Mouse (Mus musculus) cerebellum, postnatal 14 days (tissue): ENCODE data around the gene BC049715.
A peak's percentile ranks its signal among the peaks of the same experiment; 100 is the strongest.
"Not testable (repeated sequence)": the region's sequence is repeated elsewhere in the genome, so short reads cannot be mapped to it uniquely, and the experiment has no call there.

ENCODE experiments used
- DNase-seq, 2 experiments: peaks; one replicate each; pipeline ENCODE4 v3.0.0; 2021; ENCODE audit warnings: mixed read lengths in 2 of 2

The BC049715 gene

DNA sequence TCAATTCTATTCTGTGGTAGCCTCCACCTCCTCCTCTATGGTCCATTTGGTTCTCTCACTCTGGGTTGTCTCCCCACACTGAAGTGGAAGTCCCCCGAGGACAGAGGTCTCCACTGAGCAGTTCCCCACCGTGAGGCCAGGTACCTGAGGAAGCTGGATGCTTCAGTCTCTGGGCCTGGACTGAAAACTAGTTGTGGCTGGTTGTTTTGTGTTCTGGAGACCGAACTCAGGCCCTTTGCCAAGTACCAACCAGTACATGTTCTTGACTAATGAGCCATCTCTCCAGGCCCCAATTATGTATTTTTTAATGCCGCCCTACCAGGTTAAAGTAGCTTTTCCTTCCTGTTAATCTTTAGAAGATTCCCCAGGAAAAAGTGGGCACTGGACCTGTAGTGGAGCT is 24.9 kb downstream of the BC049715 start:
- no peak for DNase-seq

DNA sequence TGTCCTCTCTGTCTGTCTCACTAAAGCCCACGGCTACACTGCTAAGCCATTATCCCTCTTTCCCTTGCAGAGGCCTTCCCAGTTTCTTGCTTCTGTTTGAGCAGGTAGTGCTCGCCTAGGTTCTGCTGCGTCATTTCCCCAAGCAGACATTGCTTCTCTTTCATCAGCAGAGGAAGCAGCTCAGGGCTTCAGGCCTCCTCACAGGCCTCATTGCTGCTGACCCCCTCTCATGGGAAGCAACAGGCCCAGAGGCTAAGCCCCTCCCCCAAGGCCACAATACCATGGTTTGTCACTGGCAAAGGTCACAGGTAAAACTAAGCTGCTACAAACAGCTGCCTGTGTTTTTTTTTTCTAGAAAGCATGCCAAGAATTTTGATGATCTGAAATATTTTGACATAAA is 25.3 kb downstream of the BC049715 start:
- DNase-seq, result no peak

DNA sequence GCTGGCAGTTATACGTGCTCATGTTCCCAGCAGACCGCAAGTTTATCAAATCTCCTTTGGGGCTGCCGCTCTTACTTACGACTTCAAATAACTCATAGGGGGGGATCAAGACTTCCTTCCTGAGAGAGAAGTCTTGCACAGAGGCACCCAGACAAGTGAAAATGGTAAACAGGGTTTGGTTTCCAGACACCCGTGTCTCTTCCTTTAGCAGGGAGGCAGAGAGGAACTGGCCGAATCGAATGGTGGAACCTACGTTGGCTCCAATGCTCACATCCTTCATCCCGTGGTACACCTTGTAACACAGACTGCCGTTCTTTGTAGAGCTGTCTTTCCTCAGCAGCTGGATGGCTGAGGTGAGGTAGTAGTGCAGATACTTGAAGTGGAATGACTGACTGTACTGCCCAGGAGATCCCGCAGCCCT is 26.9 kb downstream of the BC049715 start:
- DNase-seq, result no peak

DNA sequence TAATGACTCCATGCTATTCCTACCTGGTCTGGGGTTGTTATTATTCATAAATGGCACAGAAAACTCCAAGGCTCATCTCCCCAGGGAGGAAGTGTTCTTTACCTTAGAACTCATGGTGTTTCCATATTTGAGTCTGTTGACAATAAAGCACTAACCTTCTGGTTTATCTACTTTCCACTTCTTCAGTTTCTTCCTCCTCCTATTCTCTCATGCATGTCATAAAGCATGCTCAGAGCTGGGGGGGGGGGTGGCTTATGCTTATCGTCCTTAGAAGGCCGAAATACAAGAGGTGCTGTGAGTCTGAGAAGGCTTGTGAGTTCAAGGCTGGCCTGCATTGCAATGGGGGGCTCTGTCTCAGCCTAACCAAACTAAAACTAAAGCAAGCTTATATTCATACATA is 27.8 kb downstream of the BC049715 start:
- DNase-seq, result no peak

DNA sequence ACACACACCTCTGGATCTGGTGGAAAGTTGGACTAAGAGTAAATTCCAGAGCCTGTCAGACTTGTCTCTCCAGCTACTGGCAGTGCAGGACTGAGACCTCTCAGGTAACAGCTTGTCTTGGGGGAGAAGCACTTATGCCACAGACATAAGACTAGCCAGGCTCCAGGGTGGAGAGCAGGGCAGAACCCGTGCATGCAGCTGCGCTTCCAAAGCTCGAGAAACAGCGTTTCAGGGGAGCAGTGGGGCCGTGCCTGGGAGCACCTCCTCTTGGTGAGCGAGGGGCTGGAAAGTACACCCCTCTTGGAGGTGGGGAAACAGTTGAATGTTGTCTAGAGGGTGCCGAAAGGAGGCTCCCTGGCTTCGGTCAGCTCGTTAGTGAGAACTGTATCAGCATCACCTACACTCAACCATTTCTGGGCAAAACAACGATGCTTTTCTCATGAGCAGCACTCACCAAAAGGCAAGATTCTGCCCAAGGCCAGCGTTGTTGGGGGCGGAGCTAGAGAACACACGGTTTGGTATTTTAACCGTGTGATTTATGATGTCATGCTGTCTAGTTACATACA is 28.7 kb downstream of the BC049715 start:
- DNase-seq, result no peak

DNA sequence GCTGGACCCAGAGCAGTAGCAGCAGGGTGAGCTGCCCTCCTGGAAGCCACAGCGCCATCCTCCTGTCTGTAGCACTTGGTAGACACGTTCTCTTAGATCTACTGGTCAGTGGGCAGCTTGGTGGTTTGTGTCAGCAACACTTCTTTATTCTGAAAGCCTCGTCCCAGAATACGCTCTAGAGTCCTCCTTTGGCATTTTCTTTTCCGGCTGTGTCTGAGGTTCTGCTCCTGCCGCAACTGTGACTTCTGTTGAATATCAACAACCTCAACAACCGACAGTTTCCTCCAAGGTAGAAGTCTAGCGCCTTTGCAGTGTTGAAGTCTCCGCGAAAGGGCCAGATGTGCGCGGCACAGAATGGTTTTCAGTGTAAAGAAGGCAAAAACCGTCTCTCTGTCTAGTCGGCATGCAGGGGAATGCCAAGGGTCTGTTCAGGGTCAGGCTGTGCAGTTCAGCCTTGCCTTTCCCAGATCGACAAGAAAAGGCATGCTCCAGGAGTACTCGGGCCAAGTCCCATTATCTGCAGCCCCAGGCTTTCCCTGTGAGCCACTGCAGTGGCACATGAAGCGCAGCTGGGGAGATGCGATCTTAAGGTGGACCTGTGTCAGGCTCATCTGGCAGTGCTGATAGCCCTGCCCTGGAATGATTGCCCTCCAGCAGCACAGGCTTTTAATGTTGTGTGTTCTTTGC is 29.9 kb downstream of the BC049715 start, which contains the start of gene Art4:
TSS of gene Art4 (minus strand) at position 548 of the 687 bp plus-strand sequence.
- DNase-seq, result no peak

DNA sequence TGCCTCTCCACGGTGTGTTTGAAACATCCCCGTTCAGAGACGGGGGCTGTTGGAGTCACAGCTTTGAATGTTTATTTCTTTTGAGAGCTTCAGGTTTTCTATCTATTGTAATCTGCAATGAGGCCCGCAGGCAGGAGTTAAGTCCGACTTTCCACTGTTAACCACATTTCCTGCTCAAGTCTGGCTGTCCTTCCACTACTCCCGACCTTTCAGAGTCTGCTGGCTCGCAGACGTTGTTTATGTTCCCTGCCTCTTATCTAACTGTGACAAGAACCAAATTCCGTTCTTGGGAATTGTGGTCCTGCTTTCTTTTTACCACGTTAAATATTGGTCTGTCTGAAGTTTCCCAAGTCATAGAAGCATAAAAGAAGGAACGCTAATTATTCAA is 30.4 kb downstream of the BC049715 start:
- DNase-seq, result no peak

DNA sequence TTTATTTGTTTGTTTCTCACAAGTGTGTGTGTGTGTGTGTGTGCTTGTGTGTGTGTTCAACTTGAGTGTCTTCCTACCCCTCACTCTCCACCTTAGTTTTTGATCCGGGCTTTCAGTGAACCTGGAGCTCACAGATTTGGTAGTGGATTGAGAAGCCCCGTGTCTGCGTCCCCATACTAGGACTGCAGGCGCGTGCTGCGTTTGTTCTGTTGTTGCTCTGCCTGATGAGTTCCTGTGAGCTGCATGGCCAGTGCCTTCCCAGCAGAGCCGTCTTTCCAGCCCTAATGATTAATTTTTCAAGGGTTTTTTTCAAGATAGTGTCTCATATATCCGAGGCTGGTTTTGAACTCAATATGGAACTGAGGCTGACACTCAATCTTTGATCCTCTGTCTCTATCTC is 31.0 kb downstream of the BC049715 start:
- DNase-seq, result no peak

DNA sequence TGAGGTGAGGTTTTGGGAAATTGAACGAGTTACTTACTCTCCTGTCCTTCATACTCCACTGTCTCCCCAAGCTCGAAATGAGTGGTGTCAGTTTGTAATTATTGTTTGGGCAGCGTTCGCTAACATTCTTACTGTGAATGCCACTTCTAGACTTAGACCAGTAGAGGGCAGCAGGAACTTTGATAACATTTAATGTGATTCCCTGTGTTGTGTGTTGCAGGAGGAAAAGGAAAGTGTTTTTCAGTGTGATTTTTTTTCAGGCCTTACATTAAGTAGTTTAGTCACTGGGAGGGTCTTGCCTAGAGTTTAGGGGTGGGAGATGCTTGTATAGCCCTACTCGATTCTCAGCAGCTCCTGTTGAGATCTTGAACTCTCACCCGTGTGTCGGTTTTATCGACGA is 33.6 kb downstream of the BC049715 start:
- DNase-seq, result peak; percentile 35 to 50

DNA sequence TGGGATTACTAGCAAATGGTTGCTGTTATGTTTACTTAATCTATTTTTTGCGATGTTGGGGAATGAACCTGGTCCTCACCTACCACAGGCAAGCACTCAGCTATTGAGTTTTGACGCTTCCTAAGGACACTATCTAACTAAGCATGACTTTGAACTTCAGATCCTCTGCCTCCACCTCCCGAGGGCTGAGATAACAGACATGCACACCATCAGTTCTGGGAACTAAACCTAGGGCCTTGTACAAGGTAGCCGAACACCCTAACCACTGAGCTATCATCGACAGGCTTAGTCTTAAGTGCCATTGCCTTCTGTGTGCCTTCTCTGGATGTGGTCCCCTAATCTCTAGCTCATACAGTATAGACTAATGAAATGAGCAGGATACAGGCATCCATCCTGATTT is 37.9 kb downstream of the BC049715 start:
- DNase-seq, result no peak

DNA sequence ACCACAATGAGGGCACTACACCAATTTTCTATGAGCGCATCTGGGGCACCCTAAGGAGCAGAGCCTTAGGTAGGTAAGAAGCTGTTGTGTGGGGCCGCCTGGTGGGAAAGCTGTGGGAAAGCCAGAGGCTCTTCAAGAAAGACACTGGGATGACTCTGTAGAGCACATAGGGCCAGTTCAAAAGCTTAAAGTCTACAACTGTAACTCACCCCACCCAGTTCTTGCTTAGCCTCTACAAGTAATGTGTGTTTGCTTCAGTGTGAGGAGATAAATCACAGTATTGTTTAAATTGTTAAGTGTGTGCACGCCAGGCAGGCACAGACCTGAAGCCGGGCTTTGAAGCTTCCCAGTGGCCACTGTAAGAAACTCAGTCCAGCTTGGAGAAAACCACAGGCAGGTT is 38.7 kb downstream of the BC049715 start:
- DNase-seq, result no peak

DNA sequence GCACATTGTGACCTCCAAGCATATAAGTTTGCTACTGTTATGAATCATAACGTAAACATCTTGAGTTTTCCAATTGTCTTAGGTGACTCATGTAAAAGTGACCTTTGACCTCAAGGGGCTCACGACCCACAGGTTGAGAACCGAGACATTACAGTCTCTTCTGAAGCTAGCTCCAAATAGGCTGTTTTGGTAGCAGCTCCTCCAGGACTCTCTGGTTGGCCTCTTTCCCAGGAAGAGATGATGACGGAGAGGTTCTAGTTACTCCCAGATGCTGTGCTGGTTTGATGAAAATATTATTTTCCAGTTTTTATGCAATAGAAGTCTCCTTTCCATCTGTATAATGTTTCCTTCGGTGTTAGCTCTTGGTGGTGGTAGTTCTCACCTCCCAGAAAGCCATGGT is 41.5 kb downstream of the BC049715 start:
- DNase-seq, result no peak

DNA sequence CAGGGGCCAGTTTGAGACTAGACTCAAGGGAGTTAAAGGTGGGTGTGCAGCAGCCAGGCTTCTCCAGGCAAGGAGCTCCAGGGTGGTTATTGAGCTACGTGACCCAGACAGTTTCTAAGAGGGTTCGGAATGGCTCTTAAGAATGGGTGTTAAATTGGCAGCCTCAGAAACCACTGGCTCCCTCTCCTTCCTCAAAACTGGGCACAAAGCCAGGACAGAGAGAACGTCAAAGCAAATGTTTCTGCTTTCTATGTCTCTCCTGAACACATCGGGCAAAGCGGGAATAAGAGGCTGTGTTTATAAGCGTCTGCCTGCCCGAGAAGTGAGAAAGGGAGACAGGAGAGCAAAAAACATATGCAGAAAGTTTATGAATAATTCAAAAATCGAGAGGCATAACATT is 47.2 kb downstream of the BC049715 start:
- DNase-seq, result peak; percentile 19 to 26

DNA sequence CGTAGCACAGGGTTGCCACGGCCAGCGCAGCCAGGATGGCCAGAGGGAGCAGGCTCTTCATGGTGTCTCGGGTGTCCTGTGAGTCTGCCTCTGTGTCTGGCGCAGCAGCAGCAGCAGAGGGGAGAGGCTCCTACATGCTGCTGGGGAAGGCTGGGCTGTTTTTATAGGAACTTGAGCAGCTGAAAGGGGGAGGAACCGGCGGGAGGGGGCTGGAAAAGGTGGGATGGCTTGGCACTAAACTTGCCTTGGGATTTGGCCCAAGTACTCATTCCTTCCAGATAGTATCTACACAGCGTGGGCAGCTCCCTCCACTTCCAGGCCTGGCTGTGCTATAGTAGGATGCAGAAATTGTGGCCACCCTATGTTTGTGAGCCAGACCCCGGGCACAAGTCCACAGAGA is 48.2 kb downstream of the BC049715 start, which contains the start of gene Mgp:
TSS of gene Mgp (minus strand) at position 154 of the 400 bp plus-strand sequence.
- DNase-seq, result peak in 1 of 2 experiments; percentile 9

DNA sequence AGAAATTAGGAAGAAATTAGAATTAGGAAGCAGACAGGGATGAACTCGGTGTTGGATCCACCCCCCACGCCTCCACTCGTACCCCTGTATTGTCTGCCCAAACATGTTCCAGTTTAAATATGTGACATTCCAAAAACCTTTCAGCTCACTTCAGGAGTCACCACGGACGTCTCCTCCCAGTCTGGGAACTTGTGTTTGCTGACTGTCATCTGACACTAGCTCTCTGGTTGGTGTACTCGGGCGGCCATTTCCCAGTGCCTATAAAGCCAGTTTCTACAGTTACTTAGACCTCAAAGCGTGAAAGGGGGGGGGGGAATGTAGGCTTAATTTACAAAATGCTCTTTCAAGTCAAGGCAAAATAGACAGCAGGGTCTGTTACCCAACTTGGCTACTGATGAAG is 54.3 kb downstream of the BC049715 start:
- DNase-seq, result no peak

DNA sequence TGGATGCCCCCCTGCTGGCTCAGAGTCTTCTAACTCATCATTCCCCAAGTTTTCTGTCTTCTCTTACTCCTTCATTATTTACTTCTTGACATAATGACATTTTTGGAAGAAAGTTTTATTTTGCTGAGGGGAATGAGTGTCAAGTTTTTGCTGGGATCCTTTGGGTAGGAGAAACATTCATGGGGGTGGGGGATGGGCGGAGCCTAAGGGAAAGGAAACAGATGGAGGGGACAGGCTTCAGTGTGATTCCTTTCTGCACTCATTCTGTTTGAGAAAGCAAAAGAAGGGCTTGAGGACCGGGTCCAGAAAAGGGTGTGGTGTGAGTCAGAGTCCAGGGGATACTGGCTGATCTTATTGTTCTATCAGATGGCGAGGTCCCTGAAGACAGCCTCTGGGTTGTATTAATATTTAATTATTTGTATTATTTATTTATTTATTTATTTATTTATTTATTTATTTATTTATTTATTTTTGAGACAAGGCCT is 56.0 kb downstream of the BC049715 start:
- DNase-seq, result no peak

DNA sequence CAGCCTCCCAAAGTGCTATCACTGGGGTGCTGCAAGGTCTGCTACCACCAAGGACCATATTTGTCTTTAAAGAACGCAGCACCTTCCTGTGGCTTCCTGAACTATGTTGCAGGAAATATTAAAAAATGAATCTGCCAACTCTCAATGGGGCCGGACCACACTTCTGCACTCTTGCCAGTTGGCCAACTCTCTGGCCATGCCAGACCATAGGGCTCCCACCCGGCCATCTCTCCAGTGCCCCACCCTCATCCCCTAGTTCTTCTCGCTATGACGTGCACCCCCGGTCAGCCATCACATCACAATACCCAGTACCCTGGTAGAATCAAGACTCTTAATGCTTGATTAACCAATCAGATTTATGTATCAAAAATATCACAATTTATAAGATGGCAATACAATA is 56.5 kb downstream of the BC049715 start:
- no peak for DNase-seq

DNA sequence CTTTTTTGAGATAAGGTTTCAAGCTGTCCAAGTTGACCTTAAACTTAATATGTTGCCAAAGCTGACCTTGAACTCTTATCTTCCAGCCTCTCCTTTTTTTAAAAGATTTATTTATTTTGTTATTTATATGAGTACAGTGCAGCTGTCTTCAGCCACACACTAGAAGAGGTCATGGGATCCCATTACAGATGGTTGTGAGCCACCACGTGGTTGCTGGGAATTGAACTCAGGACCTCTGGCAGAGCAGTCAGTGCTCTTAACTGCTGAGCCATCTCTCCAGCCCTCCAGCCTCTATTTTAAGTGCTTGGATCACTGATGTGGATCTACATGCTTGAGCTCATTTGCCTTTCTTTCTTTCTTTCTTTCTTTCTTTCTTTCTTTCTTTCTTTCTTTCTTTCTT is 57.3 kb downstream of the BC049715 start:
- not testable (repeated sequence) for DNase-seq

DNA sequence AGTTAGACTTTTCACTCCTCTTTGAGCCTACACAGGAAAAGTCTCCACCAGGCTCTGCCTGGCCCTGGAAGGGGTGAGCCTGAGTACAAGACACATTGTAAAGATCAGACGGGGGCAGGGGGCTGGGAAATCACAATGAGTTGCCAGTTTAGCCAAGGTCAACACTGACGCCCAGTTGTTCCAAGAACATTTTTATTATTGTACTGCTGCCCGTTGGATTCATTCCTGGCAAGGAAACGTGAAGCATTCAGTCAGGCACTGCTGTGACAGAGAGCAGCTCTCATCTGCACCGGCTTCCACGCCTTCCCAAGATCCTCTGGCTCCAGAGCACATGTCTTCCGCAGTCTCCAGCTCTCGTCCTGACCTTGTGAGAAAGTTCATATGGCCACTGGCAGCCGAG is 60.4 kb downstream of the BC049715 start:
- DNase-seq, result no peak

DNA sequence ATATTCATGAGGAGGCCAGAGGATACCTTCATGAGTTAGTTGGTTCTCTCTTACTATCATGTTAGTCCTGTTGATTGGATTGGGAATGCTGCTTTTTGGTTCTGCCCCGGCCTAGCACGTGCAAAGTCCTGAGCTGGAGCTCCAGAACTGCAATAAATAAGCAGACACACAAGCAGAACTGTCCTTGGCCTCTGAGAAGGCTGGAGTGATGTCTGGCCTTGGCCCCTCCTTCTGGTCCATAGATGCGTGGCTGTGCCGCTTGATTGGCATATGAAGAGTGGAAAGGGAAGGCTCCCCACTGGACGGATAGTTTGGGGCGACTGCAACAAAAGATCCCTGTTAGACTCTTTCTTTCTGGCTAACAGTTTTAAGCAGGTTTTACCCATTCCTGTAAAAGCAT is 61.6 kb downstream of the BC049715 start:
- DNase-seq, result no peak

DNA sequence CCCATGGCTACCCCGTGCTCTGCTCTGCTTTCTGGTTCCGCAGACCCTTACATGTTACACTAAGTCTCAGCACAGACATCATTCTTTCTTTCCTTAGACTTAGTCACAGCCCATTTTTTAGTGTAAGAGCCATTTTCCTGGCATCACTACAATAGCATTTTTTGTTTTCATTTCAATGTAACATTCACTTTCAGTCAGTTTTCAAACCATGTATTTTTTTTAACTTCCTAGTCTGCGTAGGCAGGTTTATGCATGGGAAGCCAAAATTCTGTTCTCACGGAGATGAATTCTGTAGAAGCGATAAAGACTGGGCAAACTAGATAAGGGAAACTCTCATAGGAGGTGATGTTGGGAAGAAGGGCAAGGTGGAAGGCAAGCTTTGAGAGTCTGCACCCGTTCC is 62.1 kb downstream of the BC049715 start:
- DNase-seq, result no peak
